Mouse (Mus musculus) gastrocnemius, postnatal 14 days (tissue): ENCODE measurements around the gene Hcn4. TPM values are rescaled to one million over a fixed set of nuclear protein-coding genes. Genes with fewer than 3 reads are reported as not detected.

Source experiments
- DNase-seq: peaks from one replicate; pipeline ENCODE4 v3.0.0; 2021; ENCODE audit warnings: mixed read lengths
- intact Hi-C: fragments of 180-260 bp; cut with DNase I; formaldehyde crosslinking; loops from one replicate; pipeline ENCODE4 v1.15.1; 2025; ENCODE audit warnings: low total_unique reads
- total RNA-seq, 2 experiments: library from RNA; stranded (reverse); gene quantifications; 2 replicates each; pipeline ENCODE4 v1.2.3; 2021

The Hcn4 gene
- total RNA-seq, 2 experiments from 2014 or later = 0.13 to 0.76 TPM

- DNase-seq = no peak
Measured at GRCm38 (mm10) chr9:58844597-58844996, 21.4 kb downstream of the Hcn4 start.

GRCm38 (mm10) chr9:58847008-58847407 is 23.8 kb downstream of the Hcn4 start:
- DNase-seq = no peak
- intact Hi-C loops = no loop called here

More at GRCm38 (mm10) chr9:58844597-58844996, 21.4 kb downstream of the Hcn4 start:
- intact Hi-C loops = no loop called here

DNA sequence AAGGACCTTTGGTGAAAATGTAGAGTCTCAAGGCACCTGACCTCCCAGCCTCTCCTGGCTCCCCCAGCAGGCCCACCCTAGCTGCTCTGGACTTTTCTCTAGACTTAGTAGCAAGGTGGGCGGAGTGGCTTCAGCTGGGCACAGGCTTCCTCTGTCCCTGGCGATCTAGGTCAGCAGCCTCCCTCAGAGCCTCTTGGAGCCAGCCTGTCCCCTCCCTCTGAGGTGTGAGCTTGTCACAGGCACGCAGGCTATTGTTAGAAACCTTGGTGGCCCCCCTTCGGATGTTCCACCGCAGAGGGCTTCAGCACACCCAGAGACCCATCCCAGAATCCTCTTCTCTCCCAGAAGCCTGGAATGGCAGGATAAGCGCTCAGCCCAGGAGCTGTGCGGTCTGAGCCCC is 24.5 kb downstream of the Hcn4 start:
- no peak for DNase-seq
- intact Hi-C loops = no loop called here

GRCm38 (mm10) chr9:58849576-58850315 is 26.5 kb downstream of the Hcn4 start:
- intact Hi-C loops = no loop called here
- DNase-seq = no peak

DNA sequence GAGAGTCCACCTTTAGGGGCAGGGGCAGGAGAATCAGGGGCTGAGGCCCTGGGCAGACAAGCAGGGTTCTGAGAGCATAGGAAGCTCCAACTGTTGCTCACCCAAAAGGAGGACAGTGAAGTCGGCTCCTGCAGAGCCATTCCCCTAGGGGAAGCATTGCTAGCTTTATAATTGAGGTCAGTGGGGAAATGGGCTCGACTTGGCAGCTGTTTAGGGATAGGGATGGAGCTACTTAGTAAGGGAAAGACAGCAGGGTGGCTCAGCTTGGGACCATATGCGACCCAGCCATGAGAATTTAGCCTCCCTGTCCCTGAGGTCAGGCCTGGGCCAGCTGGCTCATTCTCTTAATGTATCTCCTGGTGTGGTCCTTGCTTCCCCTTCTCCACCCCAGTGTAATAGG is 31.7 kb downstream of the Hcn4 start:
- DNase-seq = no peak
- intact Hi-C loops = no loop called here

DNA sequence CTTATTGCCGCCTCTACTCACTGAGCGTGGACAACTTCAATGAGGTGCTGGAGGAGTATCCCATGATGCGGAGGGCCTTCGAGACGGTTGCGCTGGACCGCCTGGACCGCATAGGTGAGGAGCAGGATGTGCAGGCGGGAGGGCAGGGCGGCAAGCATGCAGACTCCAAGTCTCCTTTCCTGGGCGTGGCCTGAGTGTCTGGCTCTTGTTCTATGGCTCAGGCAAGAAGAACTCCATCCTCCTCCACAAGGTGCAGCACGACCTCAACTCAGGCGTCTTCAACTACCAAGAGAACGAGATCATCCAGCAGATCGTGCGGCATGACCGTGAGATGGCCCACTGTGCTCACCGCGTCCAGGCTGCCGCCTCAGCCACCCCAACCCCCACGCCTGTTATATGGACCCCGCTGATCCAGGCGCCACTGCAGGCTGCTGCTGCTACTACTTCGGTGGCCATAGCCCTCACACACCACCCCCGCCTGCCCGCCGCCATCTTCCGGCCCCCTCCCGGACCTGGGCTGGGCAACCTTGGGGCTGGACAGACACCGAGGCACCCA is 35.9 kb downstream of the Hcn4 start:
- DNase-seq = no peak
- intact Hi-C loops = no loop called here

DNA sequence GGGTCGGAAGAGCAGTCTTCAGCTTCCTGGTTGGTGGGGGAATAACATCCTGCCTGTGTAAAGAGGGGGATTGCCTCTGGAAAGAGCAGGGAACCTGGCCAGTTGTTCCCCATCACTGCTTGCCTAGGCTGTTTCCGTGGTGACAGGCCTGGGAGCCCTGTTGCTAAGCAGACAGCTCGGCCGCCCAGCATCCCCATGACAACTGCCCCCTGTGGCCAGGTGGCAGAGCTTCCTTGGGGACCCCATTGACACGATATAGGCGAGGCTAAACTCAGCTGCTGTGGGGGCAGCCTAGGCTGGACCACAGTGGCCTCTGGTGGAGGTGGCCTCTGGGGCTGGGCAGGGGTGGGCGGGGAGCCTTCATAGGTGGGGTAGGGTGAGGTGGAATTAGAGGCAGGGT is 40.6 kb downstream of the Hcn4 start:
- DNase-seq = no peak
- intact Hi-C loops = no loop called here

DNA sequence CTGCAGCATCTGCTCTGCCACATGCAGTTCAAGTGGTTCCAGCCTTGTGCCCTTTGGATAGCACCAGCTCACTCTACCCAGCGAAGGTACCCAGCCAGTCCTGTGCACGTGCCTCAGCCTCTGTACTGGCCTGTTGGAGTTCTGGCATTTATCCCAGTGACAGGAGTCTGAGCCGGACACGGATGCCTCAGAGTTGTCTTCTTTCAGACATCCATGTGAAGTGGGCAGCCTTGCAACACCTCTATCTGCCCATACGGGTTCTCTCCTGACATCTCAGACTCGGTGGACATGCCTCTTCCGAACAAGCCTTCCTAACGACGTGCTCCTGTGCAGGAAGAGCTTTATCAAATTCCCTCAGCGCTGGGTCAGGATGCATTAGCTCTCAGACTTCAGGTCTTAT is 47.9 kb downstream of the Hcn4 start:
- intact Hi-C loops = no loop called here
- DNase-seq = no peak

GRCm38 (mm10) chr9:58873541-58874324 is 50.5 kb downstream of the Hcn4 start:
- peak; percentile 48 for DNase-seq
- intact Hi-C loops = no loop called here

- no peak for DNase-seq
- intact Hi-C loops = no loop called here
Measured at GRCm38 (mm10) chr9:58874354-58874753, 51.1 kb downstream of the Hcn4 start.

- intact Hi-C loops = no loop called here
Measured at GRCm38 (mm10) chr9:58875439-58875838, 52.2 kb downstream of the Hcn4 start.

DNA sequence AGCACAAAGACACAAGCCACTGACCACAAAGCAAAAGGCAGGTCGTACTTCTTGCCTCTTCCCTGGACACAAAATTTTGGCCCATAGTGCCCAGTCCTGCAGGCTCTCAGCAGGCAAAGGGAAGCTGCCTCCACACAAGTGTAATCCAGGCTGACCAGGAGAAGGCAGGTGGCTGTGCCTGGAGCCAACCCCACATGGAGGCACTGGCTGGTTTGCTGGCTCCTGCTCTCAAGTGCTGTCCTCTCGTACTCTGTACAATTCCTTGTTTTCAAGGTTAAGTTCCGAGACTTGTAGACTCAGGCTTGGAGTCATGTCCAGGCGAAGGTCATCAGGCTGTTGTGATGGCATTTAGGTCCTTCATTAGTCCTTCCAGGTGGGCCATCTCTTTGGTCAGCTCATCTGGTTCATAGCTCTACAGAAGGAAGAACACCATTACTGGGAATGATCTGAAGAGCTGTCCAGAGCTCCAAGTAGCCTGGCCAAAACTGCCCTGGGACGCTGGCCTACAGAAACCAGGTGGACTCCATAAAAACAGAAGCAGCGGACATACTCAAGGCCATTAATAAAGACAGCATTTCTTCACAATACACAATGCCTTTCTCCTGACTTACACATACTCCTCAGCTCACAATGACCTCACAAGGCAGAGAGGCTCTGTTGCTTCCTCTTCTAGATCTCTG is 53.9 kb downstream of the Hcn4 start:
- intact Hi-C loops = no loop called here
- no peak for DNase-seq

More at GRCm38 (mm10) chr9:58875439-58875838, 52.2 kb downstream of the Hcn4 start:
- DNase-seq = no peak

- intact Hi-C loops = no loop called here
- no peak for DNase-seq
Measured at GRCm38 (mm10) chr9:58879836-58880235, 56.6 kb downstream of the Hcn4 start.

GRCm38 (mm10) chr9:58882686-58883085 is 59.5 kb downstream of the Hcn4 start:
- DNase-seq = no peak
- intact Hi-C loops = no loop called here

DNA sequence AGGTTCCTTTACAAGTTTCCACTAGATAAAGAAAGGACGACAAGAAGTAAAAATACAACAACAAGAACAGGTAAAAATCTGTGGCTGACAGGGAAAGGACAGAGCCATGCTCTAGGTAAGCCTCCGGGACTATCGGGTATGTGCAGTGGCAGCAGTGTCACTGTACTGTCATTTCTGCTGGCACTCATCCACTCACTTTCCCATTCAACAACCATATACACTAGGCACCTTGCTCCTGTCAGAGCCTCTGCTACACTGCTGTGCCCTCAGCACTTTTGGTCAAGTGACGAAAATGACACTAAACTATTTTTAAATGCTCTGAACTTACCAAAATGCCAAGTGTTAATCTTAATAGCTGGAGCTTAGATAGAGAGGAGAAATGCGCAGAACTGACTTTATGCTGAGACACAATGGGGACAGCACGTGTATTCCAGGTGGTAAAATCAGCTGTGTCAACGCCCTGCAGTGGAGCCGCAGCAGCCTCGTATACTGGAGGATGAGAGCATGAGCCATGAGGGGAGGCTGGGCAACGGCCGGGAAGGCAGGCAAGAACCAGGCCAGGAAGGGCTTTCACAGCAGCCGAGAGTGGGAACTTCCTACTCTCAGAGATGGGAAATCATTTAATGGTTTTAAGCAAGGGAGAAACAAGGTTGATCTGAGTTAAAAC is 66.7 kb downstream of the Hcn4 start:
- intact Hi-C loops = no loop called here
- DNase-seq = no peak

DNA sequence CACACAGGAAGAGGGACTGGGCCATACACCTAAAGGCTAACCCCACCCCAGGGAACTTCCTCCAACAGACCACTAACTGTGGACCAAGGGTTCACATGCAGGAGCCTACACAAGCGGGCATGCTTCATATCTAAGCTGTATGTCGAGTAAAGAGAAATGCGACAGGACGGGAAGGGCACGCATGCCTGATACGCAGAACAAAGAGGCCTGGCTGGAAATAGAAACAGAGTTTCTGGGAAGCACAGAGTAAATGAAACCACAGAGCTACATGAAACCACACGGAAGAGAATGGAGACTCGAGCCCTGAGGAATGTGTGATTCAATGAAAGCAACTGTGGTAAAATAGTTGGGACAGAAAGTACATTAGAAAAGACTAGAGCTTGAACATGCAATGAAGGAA is 67.7 kb downstream of the Hcn4 start:
- no peak for DNase-seq
- intact Hi-C loops = no loop called here

DNA sequence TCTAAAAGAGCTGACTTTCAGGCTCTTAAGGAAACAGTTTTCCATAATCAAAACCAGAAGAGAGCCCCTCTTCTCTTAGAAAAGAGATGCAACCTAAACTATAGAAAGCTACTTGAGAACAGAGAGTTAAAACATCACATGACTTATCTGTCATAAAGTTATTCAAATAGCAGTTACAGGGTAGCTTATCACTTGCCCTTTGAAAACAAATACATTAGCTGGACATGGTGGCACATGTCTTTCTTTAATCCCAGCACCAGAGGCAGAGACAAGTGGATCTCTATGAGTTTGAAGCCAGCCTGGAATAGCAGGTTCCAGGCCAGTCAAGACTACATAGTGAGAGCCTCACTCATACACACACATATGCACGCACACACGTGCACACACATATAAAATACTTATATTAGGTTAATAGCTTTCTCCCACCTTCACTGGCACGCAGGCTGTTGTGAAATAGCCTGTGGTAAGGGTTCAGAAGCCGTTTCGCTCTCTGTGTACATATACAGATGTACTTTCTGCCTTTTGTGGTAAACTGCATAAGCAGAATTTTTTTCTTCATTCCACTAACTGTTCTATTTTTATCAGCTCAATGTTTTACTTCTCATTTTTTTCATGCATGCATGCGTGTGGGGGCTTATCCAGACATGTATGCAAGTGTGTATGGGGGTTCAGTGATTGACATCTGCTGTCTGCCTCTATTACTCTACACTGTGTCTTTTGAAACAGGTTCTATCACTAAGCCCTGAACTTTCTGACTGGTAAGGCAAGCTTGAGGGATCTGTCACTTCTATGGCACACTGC is 68.8 kb downstream of the Hcn4 start:
- intact Hi-C loops = no loop called here
- no peak for DNase-seq

GRCm38 (mm10) chr9:58899602-58900001 is 76.4 kb downstream of the Hcn4 start:
- intact Hi-C loops = no loop called here
- no peak for DNase-seq
